Mouse (Mus musculus): ENCODE data around the gene Cd209f.

DNA sequence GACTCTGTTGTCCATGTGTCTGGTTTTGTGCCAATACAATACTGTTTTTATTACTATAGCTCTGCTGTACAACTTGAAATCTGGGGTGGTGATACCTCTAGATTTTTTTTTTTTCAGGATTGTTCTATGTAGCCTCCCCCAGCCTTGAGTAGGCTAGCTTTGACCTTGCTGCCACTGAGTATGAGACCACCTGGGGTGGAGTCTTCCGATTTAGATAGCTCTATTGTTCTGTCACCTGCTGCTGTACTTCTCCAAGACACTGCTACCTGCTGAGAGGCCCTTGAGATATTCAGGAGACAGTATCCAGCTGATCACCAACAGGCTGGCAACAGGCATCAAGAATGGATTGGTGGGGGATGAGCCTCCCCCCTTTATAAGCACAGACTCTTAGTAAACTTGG, 41.6 kb upstream of the Cd209f start:
- TF ChIP-seq POLR2A (IDR thresholded peaks at IDR 0.05; ENCODE audit: low read depth, low read length) (no peak), CTCF (conservative IDR thresholded peaks at IDR 0.05; ENCODE audit: insufficient read depth, insufficient read length, low read depth, low read length) (no peak)
